Mouse (Mus musculus) CD4-positive, CD25-positive, alpha-beta regulatory T cell, adult 2 months (primary cell): ENCODE results near the gene Sppl2b.
A peak's percentile ranks its signal among the peaks of the same experiment; 100 is the strongest.

Source experiments
- DNase-seq: peaks from one replicate; pipeline ENCODE4 v3.0.0-alpha.2; 2012; ENCODE audit warnings: low read depth, low spot score

The Sppl2b gene

DNA sequence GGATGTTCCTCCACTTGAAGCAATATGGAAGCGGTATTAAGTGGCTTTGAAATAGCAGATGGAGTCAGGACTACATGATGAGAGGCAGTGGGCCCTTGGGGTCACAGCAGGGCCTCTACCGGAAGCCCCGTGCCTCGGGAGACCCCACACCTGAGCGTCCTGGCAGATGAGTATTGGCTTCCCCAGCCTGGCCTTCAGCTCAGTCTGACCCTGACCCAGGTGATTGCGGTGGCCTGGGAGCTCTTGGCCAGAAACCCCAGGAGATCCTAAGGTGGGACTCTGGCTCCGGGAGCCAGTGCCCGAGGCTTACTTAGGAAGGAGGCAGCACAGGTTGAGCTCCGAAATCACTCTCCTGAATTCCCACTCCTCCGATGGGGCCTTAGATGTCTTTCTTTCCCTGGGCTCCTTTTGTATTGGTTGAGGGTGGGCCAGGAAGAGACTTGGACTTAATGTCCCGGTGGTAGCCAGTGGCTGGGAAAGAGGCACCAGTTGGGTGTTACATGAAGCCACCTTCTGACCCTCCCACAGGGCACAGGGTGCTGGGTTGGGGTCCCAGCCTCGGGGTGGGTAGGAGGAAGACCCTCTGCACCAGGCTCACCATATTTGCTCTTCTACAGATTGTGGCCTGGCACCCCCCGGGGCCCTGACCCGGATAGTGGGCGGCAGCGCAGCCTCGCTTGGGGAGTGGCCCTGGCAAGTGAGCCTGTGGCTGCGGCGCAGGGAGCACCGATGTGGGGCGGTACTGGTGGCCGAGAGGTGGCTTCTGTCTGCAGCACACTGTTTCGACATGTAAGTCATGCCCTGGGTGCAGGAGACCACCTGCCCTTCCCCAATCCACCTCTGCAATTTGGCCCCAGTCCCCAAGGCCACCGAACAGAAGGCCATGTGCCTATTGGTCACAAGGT lies 41.8 kb downstream of the Sppl2b start:
- no peak for DNase-seq

DNA sequence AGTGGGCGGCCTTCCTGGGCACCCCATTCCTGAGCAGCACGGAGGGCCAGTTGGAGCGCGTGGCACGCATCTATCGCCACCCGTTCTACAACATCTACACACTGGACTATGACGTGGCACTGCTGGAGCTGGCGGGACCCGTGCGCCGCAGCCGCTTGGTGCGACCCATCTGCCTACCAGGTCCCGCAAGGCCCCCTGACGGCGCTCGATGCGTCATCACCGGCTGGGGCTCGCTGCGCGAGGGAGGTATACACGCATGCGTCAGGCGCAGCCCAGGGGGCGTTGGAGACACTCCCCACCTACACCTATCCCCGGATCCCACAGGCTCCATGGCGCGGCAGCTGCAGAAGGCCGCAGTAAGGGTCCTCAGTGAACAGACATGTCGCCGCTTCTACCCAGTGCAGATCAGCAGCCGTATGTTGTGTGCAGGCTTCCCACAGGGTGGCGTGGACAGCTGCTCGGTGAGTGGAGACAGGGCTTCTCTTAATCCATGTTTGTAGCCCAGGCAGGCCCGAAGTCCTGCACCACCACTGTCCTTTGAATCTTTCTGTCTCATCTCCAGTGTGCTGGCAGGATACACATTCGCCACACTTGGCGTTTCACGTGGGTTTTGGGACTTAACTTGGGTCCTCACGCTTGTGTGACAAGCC lies 42.9 kb downstream of the Sppl2b start:
- DNase-seq = no peak

DNA sequence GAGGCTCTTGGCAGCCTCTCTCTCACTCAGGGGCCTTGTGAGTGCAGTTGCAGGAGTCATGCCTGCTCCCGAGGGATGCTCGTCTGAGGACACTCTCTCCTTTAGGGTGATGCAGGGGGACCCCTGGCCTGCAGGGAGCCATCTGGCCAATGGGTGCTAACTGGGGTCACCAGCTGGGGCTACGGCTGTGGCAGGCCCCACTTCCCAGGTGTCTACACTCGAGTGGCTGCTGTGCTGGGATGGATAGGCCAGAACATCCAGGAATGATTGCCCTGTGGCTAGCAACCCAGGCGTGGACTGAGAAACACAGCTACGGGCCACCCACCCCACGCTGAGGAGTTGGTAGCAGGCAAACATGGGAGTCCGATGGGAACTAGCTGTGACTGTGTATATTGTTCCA lies 44.0 kb downstream of the Sppl2b start:
- no peak for DNase-seq

DNA sequence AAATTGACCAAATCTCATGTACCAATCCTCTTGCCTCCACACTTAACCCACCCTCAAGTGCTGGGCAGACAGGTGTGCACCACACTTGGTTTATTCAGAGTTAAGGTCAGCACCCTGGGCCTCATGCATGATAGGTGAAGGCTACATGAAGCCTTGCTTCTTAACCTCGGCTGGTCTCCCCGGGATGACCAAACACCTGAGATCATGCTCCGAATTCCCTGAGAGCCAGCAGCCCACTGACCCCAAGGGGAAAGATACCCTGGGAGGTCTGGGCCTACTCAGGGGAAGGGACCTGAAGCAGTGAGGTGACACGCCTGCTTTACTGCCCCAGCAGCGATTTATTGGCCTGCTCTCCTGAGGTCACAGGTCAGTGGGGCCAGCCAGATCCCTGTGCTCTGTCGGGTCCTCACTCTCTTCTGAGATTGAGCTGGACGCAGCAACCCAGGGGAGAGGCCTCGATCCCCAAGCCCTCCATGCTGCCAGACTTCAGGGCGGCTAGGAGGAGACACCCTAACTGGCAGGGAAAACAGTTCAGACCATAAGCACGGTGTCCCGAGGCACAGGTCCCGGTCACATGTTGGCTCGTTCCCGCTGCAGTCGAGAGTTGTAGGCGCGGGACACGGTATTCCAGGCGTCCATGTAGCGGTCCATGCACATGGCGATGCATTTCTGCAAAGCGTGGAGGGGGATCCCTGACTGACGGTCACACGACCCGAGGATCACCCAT lies 44.7 kb downstream of the Sppl2b start:
- DNase-seq = no peak

DNA sequence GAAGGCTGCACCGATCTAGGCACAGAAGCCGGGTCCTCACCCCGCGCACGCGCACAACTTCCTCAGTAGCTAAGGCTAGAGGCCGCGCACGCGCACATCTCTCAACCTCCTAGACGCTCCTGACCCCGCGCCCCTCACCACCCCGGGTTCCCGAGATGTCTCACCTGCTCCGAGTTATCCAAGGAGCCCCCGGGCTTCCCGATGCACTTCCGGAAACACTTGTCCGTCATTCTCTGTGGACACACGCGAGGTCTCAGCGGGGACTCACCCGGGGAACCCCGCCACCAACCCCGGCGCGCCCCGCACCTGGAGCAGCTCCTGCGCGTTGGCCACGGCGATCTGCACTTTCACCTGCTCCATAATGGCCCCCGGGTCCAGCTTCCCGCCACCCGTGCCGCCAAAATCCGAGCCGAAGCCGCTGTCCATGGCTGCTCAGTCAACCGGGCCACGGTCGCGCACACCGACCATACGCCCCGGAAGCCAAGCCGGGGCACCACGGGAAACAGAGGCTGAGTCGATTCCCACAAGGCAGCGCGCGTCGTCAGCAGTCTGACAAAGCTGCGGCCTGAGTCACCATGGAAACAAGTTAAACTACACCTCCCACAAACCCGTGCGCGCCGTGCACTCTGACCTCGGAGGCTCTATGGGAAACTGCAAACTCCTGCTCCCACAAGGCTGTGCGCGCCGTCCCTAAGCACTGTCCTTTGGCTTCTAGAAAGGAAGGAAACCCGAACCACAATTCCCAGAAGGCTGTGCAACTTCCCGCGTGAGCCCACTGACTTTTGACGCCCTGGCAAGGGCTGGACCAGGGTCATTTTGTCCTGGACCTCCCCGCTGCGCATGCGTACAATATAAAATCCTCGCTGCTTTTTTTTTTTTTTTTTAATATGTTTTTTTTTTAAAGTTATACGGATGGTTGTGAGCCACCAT lies 45.5 kb downstream of the Sppl2b start, which contains the start of gene Timm13:
TSS of gene Timm13 (minus strand) at position 652 of the 930 bp plus-strand sequence.
- DNase-seq = peak; percentile 99

DNA sequence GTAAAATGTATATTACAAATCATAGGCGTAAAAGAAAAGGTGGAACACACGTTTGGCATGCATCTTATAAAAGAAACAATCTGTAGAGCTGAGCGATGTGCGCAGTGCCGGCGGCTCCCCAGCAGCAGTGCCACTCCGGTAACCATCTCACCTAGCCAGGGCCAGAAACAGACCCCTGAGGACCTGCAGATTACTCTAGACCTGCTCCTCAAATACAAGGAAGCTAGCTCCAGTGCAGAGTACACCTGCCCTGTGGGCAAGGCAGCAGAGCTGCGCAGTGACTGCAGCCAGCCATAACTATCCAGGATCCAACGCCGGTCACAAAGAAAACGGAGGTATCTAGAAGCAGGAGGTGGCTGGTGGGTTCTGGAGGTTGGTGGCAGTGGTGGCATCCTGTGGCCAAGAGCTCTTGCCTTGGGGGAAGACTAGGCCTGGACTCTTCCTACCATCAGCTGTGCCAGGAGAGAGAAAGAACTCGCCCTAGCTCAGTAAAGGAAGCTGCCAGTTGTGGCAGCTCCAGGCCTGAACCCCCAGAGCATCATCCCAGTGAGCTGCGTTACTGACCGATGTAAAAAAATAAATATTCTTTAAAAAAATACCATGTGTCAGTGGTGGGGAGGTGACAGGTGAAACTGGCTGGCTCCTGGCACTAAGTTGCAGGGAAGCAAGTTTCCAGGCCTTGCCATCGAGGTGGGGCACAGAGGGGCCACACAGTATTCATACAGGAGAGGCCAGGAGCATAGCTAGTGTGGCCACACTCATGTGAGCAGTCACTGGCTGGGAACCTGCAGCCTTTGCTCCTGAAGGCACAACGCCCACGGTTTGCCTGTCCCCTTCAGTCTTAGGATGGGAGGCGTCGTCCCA lies 46.6 kb downstream of the Sppl2b start:
- DNase-seq = peak; percentile 29

DNA sequence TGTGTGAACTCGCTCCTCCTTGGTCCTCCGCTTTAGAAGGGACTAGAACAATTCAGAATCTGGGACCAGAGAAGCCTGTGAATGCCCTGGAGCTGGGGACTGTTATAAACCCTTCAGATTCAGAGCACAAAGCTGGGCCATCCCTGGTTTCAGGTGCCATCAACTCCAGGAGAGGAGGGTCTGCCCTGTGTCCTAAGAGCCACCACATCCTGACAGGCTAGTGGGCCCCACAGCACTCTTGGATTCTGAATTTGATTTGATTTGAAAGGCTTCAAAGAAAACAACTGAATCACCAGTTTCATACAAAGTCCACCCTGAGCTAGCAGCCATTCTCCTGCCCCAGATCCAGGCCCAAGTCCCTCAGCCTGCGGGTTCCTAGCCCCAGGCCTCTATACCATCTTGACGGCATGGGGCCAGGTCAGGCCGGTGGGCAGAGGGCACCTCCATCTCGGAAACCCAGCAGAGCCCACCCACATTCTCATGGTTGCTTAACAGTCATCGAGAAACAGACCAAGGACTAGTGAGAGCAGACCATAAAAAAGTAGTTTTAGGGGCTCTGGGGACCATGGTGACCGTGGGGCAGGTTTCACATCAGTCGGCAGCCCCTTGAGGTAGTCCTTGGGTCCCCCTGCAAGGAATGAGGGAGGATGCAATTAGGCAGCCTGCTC lies 47.3 kb downstream of the Sppl2b start:
- DNase-seq = no peak

DNA sequence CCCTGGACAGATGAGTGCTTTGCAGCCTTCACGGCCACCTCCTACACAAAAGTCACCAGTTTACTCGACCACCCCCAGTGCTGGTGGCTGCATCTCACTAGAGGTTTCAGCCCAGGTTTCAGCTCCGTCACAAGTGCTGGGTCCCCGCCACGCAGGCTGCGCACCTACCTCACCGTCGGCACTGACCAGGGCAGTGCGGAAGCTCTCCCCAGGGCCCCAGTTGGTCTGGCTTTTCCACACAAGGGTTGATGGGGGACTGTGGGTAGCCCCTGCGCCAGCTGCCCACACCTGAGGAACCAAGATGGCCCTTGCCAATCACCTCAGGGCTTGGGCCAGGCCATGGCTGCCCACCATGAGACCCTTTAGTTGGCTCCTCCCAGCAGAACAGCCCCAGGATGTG lies 48.2 kb downstream of the Sppl2b start:
- DNase-seq = no peak

DNA sequence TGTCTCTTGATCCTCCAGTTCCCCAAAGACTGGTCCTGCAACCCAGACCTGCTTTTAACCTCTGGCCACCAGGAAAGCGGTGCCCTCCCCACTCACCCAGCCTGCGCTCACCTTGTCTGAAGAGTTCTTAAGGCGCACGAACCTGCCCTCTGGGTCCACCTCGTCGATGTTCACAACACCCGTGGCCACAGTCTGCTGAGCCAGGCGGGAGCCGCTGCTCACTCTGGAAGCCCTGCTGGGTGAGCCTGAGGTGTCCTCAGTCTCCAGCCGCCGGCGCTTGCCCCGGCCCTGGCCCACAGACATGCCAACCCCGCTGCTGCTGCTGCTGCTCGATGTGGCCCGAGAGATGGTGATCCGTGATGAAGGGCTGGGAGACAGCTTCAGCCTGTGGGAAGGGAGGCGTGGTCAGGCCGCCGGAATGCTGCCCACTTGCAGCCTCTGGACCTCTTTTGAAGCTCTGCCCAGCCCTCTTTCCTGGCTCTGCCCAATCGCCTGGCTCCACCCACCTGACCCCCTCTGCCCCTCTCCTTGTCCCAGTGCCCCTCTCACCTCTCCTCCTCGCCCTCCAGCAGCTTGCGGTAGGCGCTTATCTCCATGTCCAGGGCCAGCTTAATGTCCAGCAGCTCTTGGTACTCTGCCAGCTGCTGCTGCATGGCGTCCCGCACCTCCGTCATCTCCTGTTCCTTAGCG lies 49.1 kb downstream of the Sppl2b start:
- DNase-seq = no peak

DNA sequence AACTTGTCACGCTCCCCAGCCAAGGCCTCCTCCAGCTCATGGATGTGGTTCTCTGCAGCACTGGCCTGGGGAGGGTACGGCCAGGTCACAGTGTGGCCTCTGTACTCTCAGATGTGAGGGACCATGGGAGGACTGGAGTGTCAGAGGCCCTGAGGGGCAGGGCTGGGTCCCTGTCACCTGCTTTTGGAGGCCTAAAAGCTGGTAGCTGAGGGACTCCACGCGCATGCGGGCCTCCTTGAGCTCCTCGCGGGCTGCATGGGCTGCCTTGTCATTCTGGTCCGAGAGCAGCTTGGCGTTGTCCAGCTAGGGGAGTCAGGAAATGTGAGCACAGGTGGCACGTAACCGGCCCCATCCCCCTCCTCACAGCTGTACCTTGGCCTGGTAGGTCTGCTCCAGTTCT lies 49.6 kb downstream of the Sppl2b start:
- no peak for DNase-seq

DNA sequence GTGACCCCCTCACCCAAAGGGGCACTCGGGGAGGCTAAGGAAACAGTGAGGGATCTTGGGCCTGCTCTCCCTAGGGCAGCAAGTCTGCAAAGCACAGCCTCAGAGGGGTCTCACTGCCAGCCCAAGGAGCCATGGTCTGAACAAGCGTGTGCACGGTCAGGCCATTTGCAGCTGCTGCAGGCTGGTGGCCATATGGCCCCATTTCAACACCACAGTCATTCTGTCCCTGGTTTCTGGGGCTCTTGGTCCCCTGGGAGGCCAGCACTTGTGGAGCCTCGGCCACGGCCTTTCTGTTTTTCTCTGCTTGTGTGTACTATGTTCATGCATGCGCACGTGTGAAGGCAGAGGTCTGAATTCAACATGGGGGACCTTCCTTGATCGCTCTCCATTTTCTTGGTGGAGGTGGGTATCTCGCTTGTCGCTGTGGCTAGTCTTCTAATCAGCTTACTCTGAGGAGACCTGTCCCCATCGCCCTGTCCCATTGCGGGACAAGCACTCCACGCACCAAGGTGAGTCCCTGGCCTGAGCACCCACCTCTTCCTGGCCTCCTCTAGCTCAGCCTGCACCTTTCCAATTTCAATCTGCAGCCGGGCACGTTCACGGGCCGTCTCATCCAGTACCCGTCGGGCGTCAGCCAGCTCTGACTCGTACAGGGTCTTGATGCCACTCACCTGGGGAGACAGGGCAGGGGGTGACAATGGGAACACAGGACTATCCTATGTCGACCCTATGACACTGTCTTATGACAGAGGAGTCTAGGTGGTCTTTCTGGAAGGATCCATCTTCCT lies 54.5 kb downstream of the Sppl2b start:
- DNase-seq = no peak

DNA sequence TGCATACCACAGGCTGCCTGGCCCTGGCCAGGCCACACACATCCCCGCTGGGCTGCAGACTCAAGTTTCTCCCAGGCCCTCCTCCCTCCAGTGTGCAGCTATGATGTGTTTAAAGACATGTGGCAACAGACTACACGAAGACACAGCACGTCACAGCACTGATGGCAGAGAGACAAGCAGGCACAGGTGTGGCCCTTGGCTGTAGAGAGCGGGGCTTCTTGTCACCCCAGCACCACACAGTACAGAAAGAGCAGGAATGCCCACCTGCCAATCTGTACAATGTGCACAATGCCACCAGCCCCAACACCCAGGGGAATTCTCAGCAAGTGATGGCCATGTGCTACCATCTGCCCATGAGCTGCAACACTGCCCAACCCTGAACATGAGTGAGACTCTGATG lies 56.3 kb downstream of the Sppl2b start:
- DNase-seq = no peak

DNA sequence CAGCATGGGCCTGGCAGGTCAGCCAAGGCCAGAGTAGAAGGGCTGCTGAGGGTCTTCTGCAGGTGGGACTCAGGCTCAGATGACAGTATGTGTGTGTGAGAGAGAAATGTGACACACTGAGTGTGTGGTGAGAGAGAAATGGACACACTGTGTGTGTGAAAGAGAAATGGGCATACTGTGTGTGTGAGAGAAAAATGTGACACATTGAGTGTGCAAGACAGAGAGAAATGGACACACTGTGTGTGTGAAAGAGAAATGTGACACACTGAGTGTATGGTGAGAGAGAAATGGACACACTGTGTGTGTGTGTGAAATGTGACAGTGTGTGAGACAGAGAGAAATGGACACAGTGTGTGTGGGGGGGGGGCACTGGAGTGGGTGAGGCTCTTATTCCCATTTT lies 56.8 kb downstream of the Sppl2b start:
- DNase-seq = no peak

DNA sequence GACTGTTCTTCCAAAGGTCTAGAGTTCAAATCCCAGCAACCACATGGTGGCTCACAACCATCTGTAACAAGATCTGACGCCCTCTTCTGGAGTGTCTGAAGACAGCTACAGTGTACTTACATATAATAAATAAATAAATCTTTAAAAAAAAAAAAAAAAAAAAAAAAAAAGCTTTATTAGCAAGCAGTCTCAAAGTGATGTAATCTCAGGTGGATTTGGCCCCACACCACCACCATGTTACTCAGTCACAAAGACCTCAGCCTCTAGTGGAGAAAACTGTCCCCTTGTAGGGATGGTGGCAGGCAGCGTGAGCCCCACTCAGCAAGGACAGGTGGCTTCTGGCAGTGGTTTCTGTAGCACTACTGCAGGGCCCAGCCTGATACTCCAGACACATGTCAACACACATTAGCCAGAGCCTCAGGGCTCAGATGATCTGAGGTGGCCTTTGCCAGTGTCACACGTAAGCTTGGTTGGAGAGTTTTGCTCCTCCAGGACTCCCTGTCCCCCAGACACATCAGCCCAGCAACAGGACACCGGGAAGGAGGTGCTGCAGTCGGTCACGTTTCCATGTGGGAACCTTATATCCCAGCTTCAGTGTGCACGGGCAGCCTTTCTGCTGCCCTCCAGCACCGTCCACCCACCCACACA lies 58.4 kb downstream of the Sppl2b start:
- DNase-seq = no peak

DNA sequence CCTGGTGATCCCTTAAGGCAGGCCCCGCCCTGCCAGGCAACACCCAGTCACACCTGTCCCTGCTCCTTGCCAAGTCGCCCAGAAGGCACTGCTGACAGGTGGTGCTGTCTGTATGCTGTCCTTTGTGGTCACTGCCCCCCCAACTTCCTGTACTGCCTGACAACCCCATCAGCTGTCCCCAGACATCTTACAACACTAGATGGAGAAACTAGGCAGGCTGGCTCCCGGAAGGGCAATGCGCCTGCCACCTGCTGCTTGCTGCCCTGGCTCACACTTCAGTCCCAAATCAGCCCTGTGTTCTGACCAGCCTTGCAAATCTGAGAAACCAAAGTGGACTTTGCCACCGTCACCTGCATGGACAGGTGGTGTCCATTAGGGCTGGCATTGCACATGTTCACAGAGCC lies 59.2 kb downstream of the Sppl2b start:
- DNase-seq = no peak

DNA sequence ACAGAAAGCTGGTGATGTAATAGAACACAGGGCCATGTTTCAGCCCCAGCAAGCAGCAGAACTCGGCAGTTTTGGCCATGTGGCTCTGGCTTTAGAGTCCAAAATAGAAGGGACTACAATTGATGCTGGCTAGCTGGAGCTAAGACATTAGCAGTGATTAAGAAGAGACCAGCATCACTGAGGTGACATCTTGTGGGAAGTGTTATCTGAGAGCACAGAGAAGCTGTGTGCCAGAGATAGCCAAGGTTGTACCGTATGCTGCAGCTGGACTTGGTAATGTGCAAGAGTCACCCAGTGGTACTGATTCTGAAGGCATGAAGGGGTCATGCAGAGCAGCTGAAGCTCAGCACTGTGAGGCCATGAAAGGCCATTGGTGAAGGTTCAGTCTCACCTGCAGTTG lies 60.2 kb downstream of the Sppl2b start:
- no peak for DNase-seq

DNA sequence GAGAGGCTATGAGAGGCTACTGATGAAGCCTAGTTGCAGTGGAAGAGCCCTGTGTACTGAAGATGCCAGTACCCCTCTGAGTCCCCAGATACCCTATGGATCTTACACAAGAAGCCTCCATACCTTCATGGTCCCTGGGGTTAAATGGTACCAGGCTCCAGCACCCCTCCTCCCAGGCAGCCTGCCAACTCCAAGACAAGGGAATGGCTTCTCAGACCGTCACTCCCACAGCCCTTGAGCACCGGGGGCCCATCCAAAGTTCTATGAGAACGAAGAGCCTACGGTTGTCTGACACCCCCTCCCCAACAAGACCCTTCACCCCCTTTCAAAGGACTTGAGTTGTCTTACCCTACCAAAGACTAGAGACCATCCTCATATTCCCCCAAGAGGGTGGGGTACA lies 60.7 kb downstream of the Sppl2b start:
- DNase-seq = no peak

DNA sequence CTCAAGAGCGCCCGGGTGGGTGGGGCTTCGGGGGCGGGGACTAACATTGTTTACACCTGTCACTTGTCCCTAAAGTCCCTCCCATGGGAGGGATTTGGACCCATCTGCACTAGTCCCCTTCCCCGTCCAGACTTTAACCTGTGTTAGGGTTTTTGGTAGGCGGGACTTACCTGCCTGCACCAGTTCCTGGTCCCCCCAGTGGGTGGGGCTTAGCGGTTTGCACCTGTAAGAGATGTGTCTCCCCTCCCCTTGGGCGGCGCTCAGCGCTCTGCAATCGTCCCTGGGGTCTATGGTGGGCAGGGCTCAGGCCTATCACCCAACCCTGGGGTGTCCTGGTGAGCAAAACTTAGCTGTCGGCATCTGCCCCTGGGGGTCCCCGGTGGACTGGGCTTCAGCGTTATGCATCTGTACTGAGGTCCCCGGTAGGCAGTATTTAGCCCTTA lies 62.3 kb downstream of the Sppl2b start:
- DNase-seq = peak; percentile 50
